Comparison of ENCODE assay signal across 10 mouse cellular contexts in the genomic region with DNA sequence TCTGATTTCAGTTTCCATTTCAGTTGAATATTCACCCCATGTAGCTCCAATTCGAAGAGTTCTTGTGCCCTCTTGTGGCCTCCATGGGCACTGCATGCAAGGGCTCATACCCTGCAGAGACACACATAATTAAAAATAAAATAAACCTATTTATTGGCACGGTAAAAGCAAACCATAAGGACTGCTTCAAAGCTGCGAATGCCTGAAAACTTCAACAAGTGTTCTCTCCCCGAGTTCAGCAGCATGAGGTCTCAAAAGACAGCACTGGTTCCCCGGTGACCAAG. TPM values are rescaled to one million over a fixed set of nuclear protein-coding genes. Genes with fewer than 3 reads are reported as not detected.
A peak's percentile ranks its signal among the peaks of the same experiment; 100 is the strongest.
DNase-seq lines count a peak whose midpoint lies in the region; ATAC-seq and TF ChIP-seq lines count a peak whose summit lies in the region.
"Had no signal": no experiment of that assay in that cellular context is flagged by ENCODE, and none has a peak within 500 bp of the region (broad histone marks: within the 10 kb centered on the region; RNA-seq: fewer than 3 reads in every experiment).

No protein-coding gene starts in this region.

- no peak for TF ChIP-seq POLR2A in brain, embryonic 14.5 days (IDR thresholded peaks at IDR 0.05; ENCODE audit: borderline replicate concordance, extremely low read depth, insufficient read depth, insufficient read length, poor library complexity, severe bottlenecking)

- WGBS in neural tube, embryonic 15.5 days: 43% methylated on average over 5 of the region's 5 CpGs
- 37% methylated on average over 5 of the region's 5 CpGs for WGBS in intestine, embryonic 14.5 days

- no peak overlapping the region for H3K9ac ChIP-seq in neural tube, embryonic 15.5 days (replicated peaks)
- H3K9ac ChIP-seq in intestine, embryonic 14.5 days (ENCODE audit: low read length): no peak overlapping the region
- H3K9ac ChIP-seq: heart, embryonic 13.5 days; midbrain, embryonic 12.5 days had no signal

- H3K4me2 ChIP-seq in neural tube, embryonic 15.5 days: no peak overlapping the region
- no peak overlapping the region for H3K4me2 ChIP-seq in intestine, embryonic 14.5 days (ENCODE audit: low read length)
- H3K4me2 ChIP-seq: heart, embryonic 13.5 days; midbrain, embryonic 12.5 days had no signal

- H3K4me3 ChIP-seq in neural tube, embryonic 15.5 days (replicated peaks): no peak overlapping the region
- no peak overlapping the region for H3K4me3 ChIP-seq in intestine, embryonic 14.5 days (ENCODE audit: low read depth, low read length)
- H3K4me3 ChIP-seq: heart, embryonic 13.5 days; midbrain, embryonic 12.5 days had no signal

- H3K9me3 ChIP-seq in neural tube, embryonic 15.5 days (replicated peaks): peaks cover 68% of the 10 kb centered on the region
- H3K9me3 ChIP-seq in intestine, embryonic 14.5 days (ENCODE audit: control insufficient read depth, low read length): peaks cover 40% of the 10 kb centered on the region

- no peaks in the 10 kb centered on the region for H3K27me3 ChIP-seq in neural tube, embryonic 15.5 days (replicated peaks)
- no peaks in the 10 kb centered on the region for H3K27me3 ChIP-seq in intestine, embryonic 14.5 days (replicated peaks; ENCODE audit: control insufficient read depth, insufficient read depth, low read length)
- H3K27me3 ChIP-seq: heart, embryonic 13.5 days; midbrain, embryonic 12.5 days had no signal

- no peaks in the 10 kb centered on the region for H3K4me1 ChIP-seq in neural tube, embryonic 15.5 days
- no peaks in the 10 kb centered on the region for H3K4me1 ChIP-seq in intestine, embryonic 14.5 days (replicated peaks; ENCODE audit: control insufficient read depth, insufficient read depth, low read length)
- H3K4me1 ChIP-seq: heart, embryonic 13.5 days; midbrain, embryonic 12.5 days had no signal

- H3K27ac ChIP-seq in neural tube, embryonic 15.5 days (replicated peaks): no peak overlapping the region
- H3K27ac ChIP-seq in intestine, embryonic 14.5 days (ENCODE audit: low read depth): no peak overlapping the region
- H3K27ac ChIP-seq: heart, embryonic 13.5 days; midbrain, embryonic 12.5 days had no signal

- no peaks in the 10 kb centered on the region for H3K36me3 ChIP-seq in neural tube, embryonic 15.5 days
- no peaks in the 10 kb centered on the region for H3K36me3 ChIP-seq in intestine, embryonic 14.5 days (ENCODE audit: control insufficient read depth, insufficient read depth, low read length)
- H3K36me3 ChIP-seq: heart, embryonic 13.5 days; midbrain, embryonic 12.5 days had no signal

- DNase-seq in cerebellum, postnatal 10 days: peak; percentile 81 to 88
- no peak for DNase-seq in cerebellum, adult 11-12 months
- peak; percentile 76 for DNase-seq in neural tube, embryonic 10.5 days (ENCODE audit: extremely low spot score, low spot score)
- peak; percentile 56 for DNase-seq in brain, embryonic 14.5 days (ENCODE audit: low read depth)
- peak; percentile 94 for DNase-seq in intestine, embryonic 14.5 days (ENCODE audit: low spot score)
- peak; percentile 69 for DNase-seq in lung, postnatal 25 days (ENCODE audit: low spot score)
- peak; percentile 85 for DNase-seq in thymus, postnatal 4 days

- peak; percentile 79; the same call in 1 of the 2 replicates for TF ChIP-seq CTCF in brain, embryonic 14.5 days (IDR thresholded peaks at IDR 0.05; ENCODE audit: borderline replicate concordance, extremely low read depth, insufficient read depth, insufficient read length)

- no peak for ATAC-seq in neural tube, embryonic 15.5 days (ENCODE audit: low FRiP score)
- peak; percentile 1; the same call in 1 of the 2 replicates for ATAC-seq in intestine, embryonic 14.5 days (replicated peaks; ENCODE audit: low FRiP score, low TSS enrichment, low read depth)

RNA-seq across cellular contexts. Expression of a gene that starts 10.2 kb away (rescaled TPM):
- 0.11 and 0.14 TPM in 2 replicates for polyA plus RNA-seq in neural tube, embryonic 15.5 days (2015; fragmentation: Nextera tagmentation; extraction: Ambion mirVana)
- polyA plus RNA-seq in brain, embryonic 14.5 days (2012; rRNA removed): 0.10 TPM in 2 replicates
- not detected in 2 replicates for polyA plus RNA-seq in intestine, embryonic 14.5 days (2014; fragmentation: Nextera tagmentation; extraction: Ambion mirVana)
- polyA plus RNA-seq: midbrain, embryonic 12.5 days had no signal

RNA-seq across cellular contexts. Expression of a gene that starts 10.2 kb away (rescaled TPM):
- polyA plus RNA-seq in neural tube, embryonic 15.5 days (2015; fragmentation: Nextera tagmentation; extraction: Ambion mirVana): 63.6 and 84.0 TPM in 2 replicates
- polyA plus RNA-seq in brain, embryonic 14.5 days (2012; rRNA removed): 140 and 179 TPM in 2 replicates
- polyA plus RNA-seq in intestine, embryonic 14.5 days (2014; fragmentation: Nextera tagmentation; extraction: Ambion mirVana): 182 and 203 TPM in 2 replicates
